ENCODE assay signal across 18 mouse cellular contexts in the genomic region with DNA sequence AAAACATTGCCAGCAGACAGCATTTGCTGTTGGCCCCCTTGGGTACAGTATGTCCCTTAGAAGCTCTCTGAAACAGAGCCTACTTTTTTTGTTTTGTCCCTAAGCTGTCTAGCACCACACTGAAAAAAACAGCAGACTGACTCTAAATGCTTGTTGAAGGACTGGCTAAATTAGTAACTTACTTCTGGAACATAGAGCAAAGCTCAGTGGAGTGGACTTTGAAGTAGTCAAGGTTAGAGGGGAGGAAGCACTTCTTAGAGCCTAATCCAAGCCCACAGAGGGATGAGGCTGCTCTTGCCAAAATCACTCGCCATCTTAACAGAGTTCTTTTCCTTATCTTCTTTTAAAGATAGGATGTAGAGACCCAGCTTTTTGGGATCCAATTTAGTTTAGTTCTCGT.
"Had no signal": no experiment of that assay in that cellular context is flagged by ENCODE, and none has a peak within 500 bp of the region (broad histone marks: within the 10 kb centered on the region; RNA-seq: fewer than 3 reads in every experiment).

No protein-coding gene starts in this region.

- H3K4me3 ChIP-seq: intestine, embryonic 15.5 days; liver, embryonic 13.5 days; lung, embryonic 15.5 days; midbrain, embryonic 12.5 days; midbrain, embryonic 15.5 days; neural tube, embryonic 12.5 days; neural tube, embryonic 15.5 days had no signal

- H3K27me3 ChIP-seq: intestine, embryonic 15.5 days; lung, embryonic 15.5 days; midbrain, embryonic 15.5 days; neural tube, embryonic 12.5 days had no signal

- H3K9ac ChIP-seq: intestine, embryonic 15.5 days; liver, embryonic 13.5 days; lung, embryonic 15.5 days; midbrain, embryonic 12.5 days; midbrain, embryonic 15.5 days; neural tube, embryonic 12.5 days; neural tube, embryonic 15.5 days had no signal

- H3K9me3 ChIP-seq: intestine, embryonic 15.5 days; liver, embryonic 13.5 days; lung, embryonic 15.5 days; midbrain, embryonic 12.5 days; midbrain, embryonic 15.5 days; neural tube, embryonic 12.5 days; neural tube, embryonic 15.5 days had no signal

- DNase-seq: kidney, adult 11 months; left cerebral cortex, postnatal 4 days; liver, embryonic 13.5 days; lung, postnatal 14 days; right cerebral cortex, adult 18-20 months; right cerebral cortex, postnatal 14 days; right cerebral cortex, postnatal 4 days; thymus, adult 2 months; thymus, postnatal 14 days; thymus, postnatal 4 days had no signal

- H3K36me3 ChIP-seq: intestine, embryonic 15.5 days; liver, embryonic 13.5 days; lung, embryonic 15.5 days; midbrain, embryonic 12.5 days; midbrain, embryonic 15.5 days; neural tube, embryonic 12.5 days; neural tube, embryonic 15.5 days had no signal

- H3K27ac ChIP-seq: intestine, embryonic 15.5 days; liver, embryonic 13.5 days; lung, embryonic 15.5 days; macrophage; midbrain, embryonic 12.5 days; midbrain, embryonic 15.5 days; neural tube, embryonic 12.5 days; neural tube, embryonic 15.5 days; stomach, postnatal 0 days had no signal

- H3K4me1 ChIP-seq: intestine, embryonic 15.5 days; liver, embryonic 13.5 days; lung, embryonic 15.5 days; midbrain, embryonic 12.5 days; midbrain, embryonic 15.5 days; neural tube, embryonic 12.5 days; neural tube, embryonic 15.5 days had no signal

- ATAC-seq: intestine, embryonic 15.5 days; midbrain, embryonic 15.5 days had no signal

- H3K4me2 ChIP-seq: intestine, embryonic 15.5 days; liver, embryonic 13.5 days; lung, embryonic 15.5 days; midbrain, embryonic 12.5 days; midbrain, embryonic 15.5 days; neural tube, embryonic 12.5 days; neural tube, embryonic 15.5 days had no signal
